Comparison of ENCODE assay signal across 12 mouse cellular contexts in the genomic region with DNA sequence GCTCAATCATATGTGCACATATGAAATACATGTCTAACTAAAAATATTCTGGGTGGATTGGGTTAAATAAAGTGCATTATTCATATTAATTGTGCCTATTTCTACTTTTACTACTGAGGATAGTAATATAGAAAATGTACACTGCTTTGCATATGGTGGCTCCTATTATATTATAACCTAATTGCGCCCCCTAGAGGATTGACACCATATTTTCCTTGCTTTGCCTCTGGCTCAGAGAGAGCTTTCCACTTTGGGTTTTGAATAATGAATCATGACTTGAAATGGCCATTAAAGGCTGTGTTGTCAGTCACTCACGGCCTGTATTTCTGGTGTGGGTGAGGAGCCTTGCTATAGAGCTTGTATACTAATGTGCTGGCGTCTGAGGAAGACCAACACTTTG. TPM values are rescaled to one million over a fixed set of nuclear protein-coding genes. Genes with fewer than 3 reads are reported as not detected.
DNase-seq lines count a peak whose midpoint lies in the region.
"Had no signal": no experiment of that assay in that cellular context is flagged by ENCODE, and none has a peak within 500 bp of the region (broad histone marks: within the 10 kb centered on the region; RNA-seq: fewer than 3 reads in every experiment).

No protein-coding gene starts in this region.

- peaks cover 7% of the 10 kb centered on the region; the same call in 1 of the 2 replicates for H3K27me3 ChIP-seq in limb, embryonic 10.5 days (ENCODE audit: low read depth, poor library complexity, severe bottlenecking)

- H3K4me1 ChIP-seq in limb, embryonic 10.5 days = peaks cover 21% of the 10 kb centered on the region

- DNase-seq in cerebellum, adult 11 months = peak; percentile 14
- no peak for DNase-seq in cerebellum, postnatal 4 days (ENCODE audit: low spot score in 2 of 2)
- DNase-seq in kidney, adult 9 months = peak; percentile 19
- DNase-seq in kidney, postnatal 10 days = no peak
- DNase-seq in A20 (ENCODE audit: low read depth, low spot score) = peak; percentile 58
- DNase-seq in brain, adult 2 months (ENCODE audit: low read depth, low spot score) = peak; percentile 19
- DNase-seq in right cerebral cortex, postnatal 14 days = no peak
- DNase-seq in limb, embryonic 10.5 days (ENCODE audit: low spot score) = no peak
- DNase-seq: gastrocnemius, postnatal 10 days; right cerebral cortex, postnatal 25 days; thymus, adult 18-20 months had no signal

- no peaks in the 10 kb centered on the region for H3K36me3 ChIP-seq in limb, embryonic 10.5 days
- H3K36me3 ChIP-seq: hindbrain, embryonic 15.5 days had no signal

- H3K9me3 ChIP-seq in limb, embryonic 10.5 days (replicated peaks) = no peaks in the 10 kb centered on the region
- H3K9me3 ChIP-seq: hindbrain, embryonic 15.5 days had no signal

- WGBS in limb, embryonic 10.5 days = 66% methylated on average over 3 of the region's 3 CpGs

- H3K27ac ChIP-seq in limb, embryonic 10.5 days = no peak overlapping the region
- H3K27ac ChIP-seq: hindbrain, embryonic 15.5 days had no signal

- no peak overlapping the region for H3K4me3 ChIP-seq in limb, embryonic 10.5 days
- H3K4me3 ChIP-seq: hindbrain, embryonic 15.5 days had no signal

RNA-seq across cellular contexts. Expression of a gene that starts 59.1 kb away (rescaled TPM):
- 96.8 and 116 TPM in 2 replicates for polyA plus RNA-seq in limb, embryonic 10.5 days (2016; fragmentation: Nextera tagmentation; extraction: Ambion mirVana)

Comparison
In these comparisons a context has a peak if more than half of its experiments do, and no peak if none do; other contexts are left out.
1. DNase-seq: peak in cerebellum, adult 11 months (single experiment), kidney, adult 9 months (single experiment), A20 (single experiment) and brain, adult 2 months (single experiment); none in cerebellum, postnatal 4 days (0 of 2), kidney, postnatal 10 days (single experiment), right cerebral cortex, postnatal 14 days (single experiment) and limb, embryonic 10.5 days (single experiment).